Mouse (Mus musculus) midbrain, embryonic 10.5 days (tissue): ENCODE measurements around the gene Tesk1. TPM values are rescaled to one million over a fixed set of nuclear protein-coding genes. Genes with fewer than 3 reads are reported as not detected.
A peak's percentile ranks its signal among the peaks of the same experiment; 100 is the strongest.

Source experiments
- DNase-seq: peaks from one replicate; pipeline ENCODE4 v3.0.0-alpha.2; 2017; ENCODE audit warnings: low spot score
- H3K27ac ChIP-seq: fragments of 300-500 bp; sonication (generic); replicated peaks from 2 replicates; pipeline ENCODE4 v1.5.1; 2016; ENCODE audit warnings: mild to moderate bottlenecking
- H3K27me3 ChIP-seq: fragments of 300-500 bp; sonication (generic); 2 replicates; pipeline ENCODE4 v1.6.1; 2016; ENCODE audit warnings: low read depth, mild to moderate bottlenecking; ENCODE audit not compliant: poor library complexity, severe bottlenecking
- H3K36me3 ChIP-seq: fragments of 300-500 bp; sonication (generic); 2 replicates; pipeline ENCODE4 v1.6.1; 2016; ENCODE audit warnings: mild to moderate bottlenecking, moderate library complexity
- H3K4me1 ChIP-seq: fragments of 300-500 bp; sonication (generic); 2 replicates; pipeline ENCODE4 v1.6.1; 2016
- H3K4me3 ChIP-seq: fragments of 300-500 bp; sonication (generic); 2 replicates; pipeline ENCODE4 v1.5.1; 2016; ENCODE audit warnings: mild to moderate bottlenecking, moderate library complexity
- H3K9me3 ChIP-seq: fragments of 300-500 bp; sonication (generic); replicated peaks from 2 replicates; pipeline ENCODE4 v1.6.1; 2016; ENCODE audit warnings: mild to moderate bottlenecking
- WGBS: fragments of 180-500 bp; shearing (Covaris S2); methylation state at CpG from one replicate; pipeline ENCODE4 v1.1.7; 2016; 5-methylcytosine and 5-hydroxymethylcytosine counted together
- polyA plus RNA-seq: library from polyadenylated mRNA; unstranded; fragments of >200 nt; fragmentation: Nextera tagmentation; extraction: Ambion mirVana; gene quantifications from 2 replicates; pipeline ENCODE4 v1.2.1, GENCODE M21; 2016

Tesk1 gene
- polyA plus RNA-seq, 1 experiment from 2014 or later: 2.9 TPM

DNA sequence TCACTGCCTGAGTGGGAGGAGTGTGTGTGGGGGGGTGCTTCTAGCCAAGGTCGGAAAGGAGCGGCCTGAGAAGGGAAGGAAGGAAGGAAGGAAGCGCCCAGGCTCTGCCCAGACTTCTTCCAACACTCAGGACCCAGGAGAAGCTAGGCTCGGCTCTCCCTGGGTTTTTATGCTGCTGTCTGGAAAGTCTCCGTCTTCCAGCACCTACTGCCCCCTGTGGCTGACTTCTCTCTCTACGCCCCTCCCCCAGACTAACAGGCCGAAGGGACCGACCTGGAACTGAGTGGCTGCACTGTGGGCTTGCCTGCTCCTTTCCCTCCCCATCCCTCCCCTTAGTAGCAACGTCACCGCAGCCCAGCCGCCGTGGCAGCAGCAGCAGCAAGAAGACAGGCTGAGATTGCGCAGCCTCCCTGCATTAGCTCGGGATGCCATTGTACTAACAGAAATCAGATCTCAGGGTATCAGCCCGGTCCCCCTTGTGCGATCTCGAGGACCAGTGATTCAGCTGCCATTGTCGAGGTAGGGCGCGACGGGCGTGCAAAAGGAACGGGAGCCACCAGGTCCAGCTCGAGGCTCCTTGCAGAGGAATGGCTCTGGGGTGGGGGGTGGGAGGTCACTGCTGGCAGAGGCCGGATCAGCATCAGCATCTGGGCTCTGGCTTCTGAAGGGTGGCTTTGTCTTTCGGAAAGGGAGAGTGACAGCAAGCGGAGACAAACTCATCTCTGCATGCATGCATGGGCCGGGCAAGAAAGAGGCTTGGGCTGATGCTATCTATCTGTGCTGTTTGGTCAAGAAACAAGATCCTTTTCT lies 35.4 kb upstream of the Tesk1 start:
- peak overlapping the region; percentile 87 for H3K27ac ChIP-seq
- H3K9me3 ChIP-seq: no peaks in the 10 kb centered on the region
- H3K27me3 ChIP-seq: no peaks in the 10 kb centered on the region
- H3K4me3 ChIP-seq: peak overlapping the region; percentile 61
- peaks cover 33% of the 10 kb centered on the region for H3K4me1 ChIP-seq
- 0 out of 2 replicates have a peak, but pooled peaks cover 3% of the 10 kb centered on the region for H3K36me3 ChIP-seq
- peak; percentile 86 for DNase-seq
- under 1% methylated on average over 28 of the region's 28 CpGs for WGBS

DNA sequence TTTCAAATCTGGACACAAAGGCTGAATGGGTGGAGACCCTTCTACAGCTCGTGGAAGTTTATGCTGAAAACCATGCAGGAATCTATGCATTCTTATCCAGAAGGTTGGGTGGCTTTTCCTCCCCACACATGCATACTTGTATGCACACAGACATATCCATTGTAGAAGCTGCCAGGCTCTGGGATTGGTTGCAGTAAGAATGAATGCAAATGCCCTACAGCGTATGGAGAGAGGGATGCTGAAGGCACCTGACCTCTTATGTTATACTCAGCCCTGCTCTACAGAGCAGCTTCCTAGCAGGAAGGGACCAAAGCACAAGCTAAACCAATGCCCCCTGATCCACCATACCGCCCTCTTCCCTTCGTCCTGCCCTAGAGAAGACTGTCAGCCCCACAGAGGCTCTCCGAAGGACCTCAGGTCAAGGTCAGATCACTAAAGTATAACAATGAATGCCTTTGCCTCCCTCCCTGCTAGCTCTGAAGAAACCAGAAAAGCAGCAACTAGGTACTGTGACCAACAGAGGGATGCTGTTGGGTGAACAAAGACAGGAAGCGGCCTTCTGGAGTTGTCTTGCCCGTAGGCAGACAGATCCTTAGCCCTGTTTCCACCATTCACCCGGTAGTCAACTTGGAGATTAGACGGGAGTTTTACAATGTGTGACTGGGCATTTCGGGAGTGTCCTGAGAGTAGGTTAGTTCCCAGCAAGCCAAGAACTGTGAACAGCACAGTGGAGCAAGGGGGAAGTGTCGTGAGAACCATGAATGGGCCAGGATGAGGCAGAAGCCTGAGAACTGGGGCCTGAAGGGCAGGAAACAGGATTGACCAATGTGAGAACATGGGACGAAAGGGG lies 34.4 kb upstream of the Tesk1 start:
- H3K27ac ChIP-seq: peak overlapping the region; percentile 87
- peaks cover 31% of the 10 kb centered on the region for H3K4me1 ChIP-seq
- DNase-seq: no peak
- 0 out of 2 replicates have a peak, but pooled peaks cover 3% of the 10 kb centered on the region for H3K36me3 ChIP-seq
- 77% methylated on average over 12 of the region's 12 CpGs for WGBS
- peak overlapping the region; percentile 61 for H3K4me3 ChIP-seq
- H3K9me3 ChIP-seq: no peaks in the 10 kb centered on the region
- no peaks in the 10 kb centered on the region for H3K27me3 ChIP-seq

GRCm38 (mm10) chr4:43414761-43415160 lies 27.0 kb upstream of the Tesk1 start:
- Histone ChIP-seq H3K36me3 (peaks cover 30% of the 10 kb centered on the region), H3K9me3 (no peaks in the 10 kb centered on the region), H3K4me1 (peaks cover 8% of the 10 kb centered on the region; the same call in 1 of the 2 replicates), H3K27ac (no peak overlapping the region), H3K27me3 (no peaks in the 10 kb centered on the region), H3K4me3 (no peak overlapping the region)
- DNase-seq: no peak
- 85% methylated on average over 14 of the region's 14 CpGs for WGBS

GRCm38 (mm10) chr4:43415221-43416070 lies 26.3 kb upstream of the Tesk1 start:
- H3K9me3 ChIP-seq: no peaks in the 10 kb centered on the region
- peaks cover 30% of the 10 kb centered on the region for H3K36me3 ChIP-seq
- WGBS: 92% methylated on average over 29 of the region's 29 CpGs
- H3K4me3 ChIP-seq: no peak overlapping the region
- no peaks in the 10 kb centered on the region for H3K27me3 ChIP-seq
- H3K27ac ChIP-seq: no peak overlapping the region
- no peak for DNase-seq
- peaks cover 12% of the 10 kb centered on the region for H3K4me1 ChIP-seq

DNA sequence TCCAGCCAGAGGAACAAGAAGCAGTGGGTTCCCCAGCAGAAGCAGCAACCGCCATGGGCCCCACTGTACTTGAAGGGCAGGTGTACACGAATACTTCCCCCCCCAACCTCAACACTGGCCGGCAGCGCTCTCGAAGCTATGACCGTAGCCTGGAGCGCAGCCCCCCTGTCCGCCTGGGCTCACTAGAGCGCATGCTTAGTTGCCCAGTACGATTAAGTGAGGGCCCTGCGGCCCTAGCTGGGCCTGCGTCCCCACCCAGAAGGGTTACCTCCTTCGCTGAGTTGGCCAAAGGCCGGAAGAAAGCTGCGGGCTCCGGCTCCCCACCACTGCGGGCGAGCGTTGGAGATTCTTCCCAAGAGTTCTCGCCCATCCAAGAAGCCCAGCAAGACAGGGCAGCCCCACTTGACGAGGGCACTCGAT lies 25.7 kb upstream of the Tesk1 start:
- Histone ChIP-seq H3K4me1 (peaks cover 12% of the 10 kb centered on the region), H3K36me3 (peaks cover 30% of the 10 kb centered on the region), H3K27ac (no peak overlapping the region), H3K27me3 (no peaks in the 10 kb centered on the region), H3K4me3 (no peak overlapping the region), H3K9me3 (no peaks in the 10 kb centered on the region)
- 93% methylated on average over 22 of the region's 22 CpGs for WGBS
- no peak for DNase-seq

DNA sequence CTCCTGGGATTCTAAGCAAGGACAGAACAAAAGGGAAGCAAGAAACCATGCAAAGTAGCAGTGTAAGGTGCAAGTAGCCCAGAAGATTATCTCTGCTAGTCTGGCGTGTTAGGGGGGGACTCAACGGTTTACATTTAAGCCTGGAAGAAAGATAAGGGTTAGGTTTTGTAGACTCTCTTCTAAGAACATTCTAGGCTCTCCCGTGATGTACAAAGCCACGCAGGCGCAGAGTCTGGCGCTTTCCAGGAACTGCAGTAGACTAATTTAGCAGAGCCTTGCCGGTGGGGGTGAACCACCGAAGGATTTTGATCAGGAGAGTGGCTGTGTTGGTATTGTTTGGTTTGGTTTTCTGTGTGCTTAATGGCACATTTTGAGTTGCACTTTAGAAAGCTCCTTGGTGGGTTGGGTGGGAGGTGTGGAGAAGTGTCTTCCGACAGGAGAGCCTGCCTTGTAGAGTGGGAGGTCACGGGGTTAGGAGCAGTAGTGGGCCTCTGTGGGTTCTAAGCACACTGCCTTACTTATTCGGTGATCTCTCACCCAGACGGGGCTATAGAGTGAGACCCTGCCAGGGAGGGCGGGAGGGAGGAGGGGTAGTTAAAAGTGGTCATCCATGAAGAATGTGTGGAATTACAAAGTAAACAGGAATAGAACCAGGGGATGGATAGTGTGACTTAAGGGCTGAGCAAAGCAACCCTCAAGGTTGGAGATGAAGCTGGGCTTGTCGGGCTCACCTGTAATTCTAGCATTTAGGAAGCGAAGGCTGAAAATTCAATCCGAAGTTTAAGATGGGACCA lies 24.3 kb upstream of the Tesk1 start:
- Histone ChIP-seq H3K9me3 (no peaks in the 10 kb centered on the region), H3K27me3 (peaks cover 13% of the 10 kb centered on the region), H3K4me1 (peaks cover 12% of the 10 kb centered on the region), H3K27ac (no peak overlapping the region), H3K4me3 (no peak overlapping the region), H3K36me3 (peaks cover 41% of the 10 kb centered on the region)
- DNase-seq: no peak
- WGBS: 80% methylated on average over 16 of the region's 16 CpGs

GRCm38 (mm10) chr4:43418450-43418849 lies 23.3 kb upstream of the Tesk1 start:
- Histone ChIP-seq H3K27ac (no peak overlapping the region), H3K4me3 (no peak overlapping the region), H3K27me3 (peaks cover 23% of the 10 kb centered on the region), H3K9me3 (no peaks in the 10 kb centered on the region), H3K4me1 (peaks cover 12% of the 10 kb centered on the region), H3K36me3 (peaks cover 51% of the 10 kb centered on the region)
- DNase-seq: no peak
- WGBS: 84% methylated on average over 4 of the region's 4 CpGs

DNA sequence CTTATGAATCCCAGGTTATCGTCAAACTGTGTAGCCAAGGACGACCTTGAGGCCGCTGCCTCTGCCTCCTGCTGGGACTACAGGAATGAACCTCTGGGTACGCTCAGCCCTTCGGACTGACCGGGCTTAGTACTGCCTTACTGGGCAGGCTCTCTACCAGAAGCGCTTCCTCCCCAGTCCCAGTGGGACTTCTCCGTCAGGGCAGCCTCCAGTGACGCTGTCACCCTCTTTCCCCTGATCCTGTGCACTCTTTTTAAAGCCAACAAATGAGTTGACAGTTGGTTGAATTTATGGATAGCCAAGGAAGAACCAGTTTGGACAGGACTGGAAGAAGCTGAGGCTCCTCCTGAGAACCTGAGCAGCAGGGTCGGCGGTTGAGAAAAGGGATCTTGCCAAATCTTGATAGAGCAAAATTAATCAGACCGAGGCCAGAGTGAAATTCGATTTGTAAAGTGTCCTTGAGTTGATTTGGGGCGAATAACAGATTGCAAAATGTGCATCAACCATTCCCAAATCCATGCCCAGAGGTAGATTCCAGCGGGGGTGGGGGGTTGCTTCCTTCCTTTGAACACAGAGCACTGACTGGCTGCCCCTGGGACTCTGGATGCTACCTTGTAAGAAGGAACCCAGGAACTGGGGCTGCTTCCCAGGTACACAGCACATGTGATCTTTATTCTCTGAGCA lies 22.6 kb upstream of the Tesk1 start:
- H3K36me3 ChIP-seq: peaks cover 58% of the 10 kb centered on the region
- no peak overlapping the region for H3K27ac ChIP-seq
- DNase-seq: no peak
- H3K27me3 ChIP-seq: peaks cover 30% of the 10 kb centered on the region
- WGBS: 57% methylated on average over 15 of the region's 15 CpGs
- H3K9me3 ChIP-seq: no peaks in the 10 kb centered on the region
- H3K4me3 ChIP-seq: no peak overlapping the region
- peaks cover 12% of the 10 kb centered on the region for H3K4me1 ChIP-seq

GRCm38 (mm10) chr4:43419801-43420281 lies 21.9 kb upstream of the Tesk1 start:
- no peak for DNase-seq
- 79% methylated on average over 9 of the region's 9 CpGs for WGBS
- H3K36me3 ChIP-seq: peaks cover 58% of the 10 kb centered on the region

DNA sequence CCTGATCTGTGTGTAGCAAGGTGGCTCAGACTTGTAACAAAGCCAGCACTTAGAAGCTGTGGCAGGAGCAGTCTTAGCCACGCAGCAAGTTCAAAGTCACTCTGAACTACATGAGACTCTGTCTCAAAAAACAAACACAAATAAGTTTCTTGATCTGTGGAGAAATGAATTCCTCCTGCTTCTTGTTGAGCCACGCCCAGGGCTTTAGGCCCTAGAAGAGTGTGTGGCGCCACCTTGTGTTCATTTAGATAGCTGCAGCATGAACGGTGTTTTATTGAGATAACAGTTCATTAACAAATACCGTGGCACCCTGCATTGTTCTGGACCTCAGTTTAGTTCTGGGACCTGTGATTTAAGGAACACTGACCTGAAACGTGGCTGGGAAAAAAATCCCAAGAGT lies 21.4 kb upstream of the Tesk1 start:
- 8% methylated on average over 6 of the region's 6 CpGs for WGBS
- peaks cover 16% of the 10 kb centered on the region for H3K4me1 ChIP-seq
- peaks cover 58% of the 10 kb centered on the region for H3K36me3 ChIP-seq
- H3K27me3 ChIP-seq: peaks cover 42% of the 10 kb centered on the region
- no peak overlapping the region for H3K27ac ChIP-seq
- DNase-seq: peak; percentile 73
- H3K9me3 ChIP-seq: no peaks in the 10 kb centered on the region
- no peak overlapping the region for H3K4me3 ChIP-seq

More at GRCm38 (mm10) chr4:43419801-43420281, 21.9 kb upstream of the Tesk1 start:
- Histone ChIP-seq H3K4me3 (no peak overlapping the region), H3K4me1 (peaks cover 12% of the 10 kb centered on the region), H3K9me3 (no peaks in the 10 kb centered on the region), H3K27ac (no peak overlapping the region), H3K27me3 (peaks cover 37% of the 10 kb centered on the region)

- 79% methylated on average over 28 of the region's 28 CpGs for WGBS
- H3K9me3 ChIP-seq: no peaks in the 10 kb centered on the region
- peaks cover 58% of the 10 kb centered on the region for H3K36me3 ChIP-seq
- no peak overlapping the region for H3K4me3 ChIP-seq
- H3K27me3 ChIP-seq: peaks cover 56% of the 10 kb centered on the region
- DNase-seq: no peak
- 0 out of 2 replicates have a peak overlapping the region, but pooled peaks have one; percentile 28 for H3K27ac ChIP-seq
- H3K4me1 ChIP-seq: peaks cover 30% of the 10 kb centered on the region
Observed at GRCm38 (mm10) chr4:43421632-43422240, 20.0 kb upstream of the Tesk1 start.
